Mouse (Mus musculus) limb, embryonic 13.5 days (tissue): ENCODE measurements at regions not wholly inside any gene's neighbourhood (a gene's known extent, or its start where the extent isn't known, plus 50 kb on each side); places are given as distances from the start of the nearest gene placed in this dataset.
A peak's percentile ranks its signal among the peaks of the same experiment; 100 is the strongest.

Experiments
- ATAC-seq: fragments of 200-750 bp; cut with Nextera tagmentation; 2 replicates; pipeline ENCODE4 v1.8.0; 2017; ENCODE audit warnings: low read depth, moderate number of reproducible peaks, moderate TSS enrichment; ENCODE audit not compliant: low FRiP score
- H3K27ac ChIP-seq: fragments of 300-500 bp; sonication (generic); 2 replicates; pipeline ENCODE4 v1.5.1; 2015; ENCODE audit warnings: inconsistent platforms, mild to moderate bottlenecking, moderate library complexity
- H3K27me3 ChIP-seq: fragments of 300-500 bp; sonication (generic); 2 replicates; pipeline ENCODE4 v1.6.1; 2015; ENCODE audit warnings: mild to moderate bottlenecking, inconsistent platforms
- H3K36me3 ChIP-seq: fragments of 300-500 bp; sonication (generic); 2 replicates; pipeline ENCODE4 v1.6.1; 2015; ENCODE audit warnings: inconsistent platforms, mild to moderate bottlenecking, moderate library complexity
- H3K4me1 ChIP-seq: fragments of 300-500 bp; sonication (generic); 2 replicates; pipeline ENCODE4 v1.6.1; 2015; ENCODE audit warnings: inconsistent platforms
- H3K4me2 ChIP-seq: fragments of 300-500 bp; sonication (generic); replicated peaks from 2 replicates; pipeline ENCODE4 v1.6.1; 2015; ENCODE audit warnings: inconsistent platforms, mild to moderate bottlenecking, moderate library complexity
- H3K4me3 ChIP-seq: fragments of 300-500 bp; sonication (generic); 2 replicates; pipeline ENCODE4 v1.5.1; 2015; ENCODE audit warnings: moderate library complexity, mild to moderate bottlenecking, inconsistent platforms
- H3K9ac ChIP-seq: fragments of 300-500 bp; sonication (generic); 2 replicates; pipeline ENCODE4 v1.6.1; 2015; ENCODE audit warnings: mild to moderate bottlenecking, inconsistent platforms
- H3K9me3 ChIP-seq: fragments of 300-500 bp; sonication (generic); 2 replicates; pipeline ENCODE4 v1.6.1; 2016; ENCODE audit warnings: inconsistent platforms
- WGBS: fragments of 180-500 bp; shearing (Covaris S2); methylation state at CpG from one replicate; pipeline ENCODE4 v1.1.7; 2015; 5-methylcytosine and 5-hydroxymethylcytosine counted together

- WGBS, result 12% methylated on average over 3 of the region's 3 CpGs
- no peak overlapping the region for H3K4me2 ChIP-seq
- H3K9ac ChIP-seq, result no peak overlapping the region
- H3K4me1 ChIP-seq, result peaks cover 6% of the 10 kb centered on the region
- H3K4me3 ChIP-seq, result no peak overlapping the region
- H3K36me3 ChIP-seq, result no peaks in the 10 kb centered on the region
- no peaks in the 10 kb centered on the region for H3K9me3 ChIP-seq
- no peak overlapping the region for H3K27ac ChIP-seq
- no peaks in the 10 kb centered on the region for H3K27me3 ChIP-seq
- ATAC-seq, result no peak
Measured at GRCm38 (mm10) chr10:38458975-38459374, 362.6 kb downstream of the Rfpl4b start.

DNA sequence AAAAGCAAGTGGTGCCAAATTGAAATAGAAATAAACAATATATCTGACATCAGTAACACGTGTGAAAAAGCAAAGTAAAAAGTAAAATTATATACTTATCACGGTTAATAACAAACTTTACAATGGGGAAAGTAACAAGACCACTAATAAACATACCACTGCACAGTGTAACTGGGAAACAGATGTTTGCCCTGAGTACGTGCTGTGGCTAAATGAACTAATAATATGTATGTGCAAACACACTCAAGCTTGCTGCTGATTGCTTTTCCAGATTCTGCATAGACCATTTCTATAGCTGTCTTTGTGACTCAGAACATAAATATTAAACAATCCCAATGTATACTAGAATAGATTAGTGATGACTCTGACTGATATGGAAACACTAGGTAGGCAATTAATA is 363.2 kb downstream of the Rfpl4b start:
- 21% methylated on average over 3 of the region's 3 CpGs for WGBS
- no peak overlapping the region for H3K27ac ChIP-seq
- ATAC-seq, result peak; percentile 61; the same call in 1 of the 2 replicates

GRCm38 (mm10) chr10:38456786-38457185 is 364.8 kb downstream of the Rfpl4b start:
- Histone ChIP-seq H3K9ac (no peak overlapping the region), H3K4me1 (peaks cover 6% of the 10 kb centered on the region), H3K9me3 (no peaks in the 10 kb centered on the region), H3K4me2 (no peak overlapping the region), H3K27me3 (no peaks in the 10 kb centered on the region), H3K4me3 (no peak overlapping the region), H3K36me3 (no peaks in the 10 kb centered on the region), H3K27ac (no peak overlapping the region)
- no peak for ATAC-seq

More for the DNA sequence above, 363.2 kb downstream of the Rfpl4b start:
- Histone ChIP-seq H3K4me2 (no peak overlapping the region), H3K9ac (no peak overlapping the region), H3K9me3 (no peaks in the 10 kb centered on the region), H3K4me1 (peaks cover 6% of the 10 kb centered on the region), H3K27me3 (no peaks in the 10 kb centered on the region), H3K4me3 (no peak overlapping the region), H3K36me3 (no peaks in the 10 kb centered on the region)

DNA sequence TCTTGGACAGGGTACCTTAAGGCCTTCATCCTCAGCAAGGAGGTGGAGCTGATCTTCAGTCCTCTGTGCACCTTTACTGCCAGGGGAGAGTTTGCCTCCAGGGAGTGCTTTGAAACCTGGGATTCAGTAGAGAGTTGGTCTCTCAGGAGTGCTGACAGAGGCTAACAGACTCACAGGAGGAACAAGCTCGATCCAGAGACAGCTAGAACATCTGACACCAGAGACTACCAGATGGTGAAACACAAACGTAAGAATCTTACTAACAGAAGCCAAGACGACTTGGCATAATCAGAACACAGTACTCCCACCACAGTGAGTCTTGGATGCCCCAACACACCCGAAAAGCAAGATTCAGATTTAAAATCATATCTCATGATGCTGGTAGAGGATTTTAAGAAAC is 372.3 kb downstream of the Rfpl4b start:
- no peak overlapping the region for H3K4me3 ChIP-seq
- no peak overlapping the region for H3K27ac ChIP-seq
- WGBS, result 76% methylated on average over 4 of the region's 4 CpGs
- H3K4me1 ChIP-seq, result 0 out of 2 replicates have a peak, but pooled peaks cover 3% of the 10 kb centered on the region
- H3K9ac ChIP-seq, result no peak overlapping the region
- no peak overlapping the region for H3K4me2 ChIP-seq
- H3K9me3 ChIP-seq, result no peaks in the 10 kb centered on the region
- H3K27me3 ChIP-seq, result no peaks in the 10 kb centered on the region
- no peaks in the 10 kb centered on the region for H3K36me3 ChIP-seq
- no peak for ATAC-seq

- peak; percentile 81; the same call in 1 of the 2 replicates for ATAC-seq
- Histone ChIP-seq H3K36me3 (no peaks in the 10 kb centered on the region), H3K4me2 (no peak overlapping the region), H3K4me3 (no peak overlapping the region), H3K27me3 (no peaks in the 10 kb centered on the region), H3K27ac (peak overlapping the region; percentile 67), H3K9me3 (no peaks in the 10 kb centered on the region), H3K9ac (no peak overlapping the region), H3K4me1 (0 out of 2 replicates have a peak, but pooled peaks cover 3% of the 10 kb centered on the region)
- WGBS, result 65% methylated on average over 1 of the region's 1 CpGs
Measured at GRCm38 (mm10) chr10:38447706-38448105, 373.9 kb downstream of the Rfpl4b start.

DNA sequence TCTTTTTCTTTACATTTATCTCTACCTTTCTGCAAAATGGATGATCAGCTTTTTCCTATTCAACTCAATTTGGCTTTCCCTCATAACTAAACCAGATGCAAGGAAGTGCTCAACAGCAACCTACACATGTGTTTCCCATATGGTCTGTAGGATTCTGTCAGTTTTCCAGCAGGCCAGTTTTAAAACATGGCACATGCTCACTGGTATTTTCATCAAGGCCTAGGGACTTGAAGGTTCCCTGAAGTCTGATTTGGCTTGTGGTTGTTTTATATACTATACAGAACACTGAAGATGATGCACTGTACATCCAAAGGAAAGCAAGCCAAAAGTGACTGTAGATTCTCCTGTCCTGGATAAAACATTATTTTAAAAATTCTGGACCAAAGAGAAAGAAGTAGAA is 374.3 kb downstream of the Rfpl4b start:
- Histone ChIP-seq H3K27ac (peak overlapping the region; percentile 67), H3K36me3 (no peaks in the 10 kb centered on the region)
- ATAC-seq, result peak; percentile 89

DNA sequence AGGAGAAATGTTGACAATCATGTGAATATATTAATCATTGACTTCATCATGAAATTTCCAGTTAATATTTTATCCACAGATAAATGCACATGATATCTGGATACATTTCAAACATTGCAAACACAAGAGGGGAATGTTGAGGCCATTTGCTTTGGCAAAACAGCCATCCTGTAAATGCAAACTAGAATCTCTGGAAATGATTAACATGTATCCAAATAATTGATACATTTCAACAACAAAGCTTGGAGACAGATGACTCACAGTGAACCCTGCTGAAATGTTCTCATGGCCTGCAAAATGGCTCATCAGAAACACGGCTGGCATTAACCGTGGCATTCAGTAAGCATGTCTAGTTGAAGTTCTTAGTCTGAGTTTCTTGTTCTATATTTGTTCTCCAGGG is 382.3 kb downstream of the Rfpl4b start:
- H3K4me1 ChIP-seq, result no peaks in the 10 kb centered on the region
- H3K9ac ChIP-seq, result no peak overlapping the region
- no peaks in the 10 kb centered on the region for H3K9me3 ChIP-seq
- ATAC-seq, result no peak
- no peaks in the 10 kb centered on the region for H3K27me3 ChIP-seq
- no peak overlapping the region for H3K27ac ChIP-seq
- no peak overlapping the region for H3K4me2 ChIP-seq
- no peaks in the 10 kb centered on the region for H3K36me3 ChIP-seq
- no peak overlapping the region for H3K4me3 ChIP-seq
- 88% methylated on average over 2 of the region's 2 CpGs for WGBS

More for the DNA sequence above, 374.3 kb downstream of the Rfpl4b start:
- H3K4me2 ChIP-seq, result no peak overlapping the region
- H3K27me3 ChIP-seq, result no peaks in the 10 kb centered on the region
- H3K4me1 ChIP-seq, result 0 out of 2 replicates have a peak, but pooled peaks cover 3% of the 10 kb centered on the region
- H3K4me3 ChIP-seq, result no peak overlapping the region
- H3K9me3 ChIP-seq, result no peaks in the 10 kb centered on the region
- no peak overlapping the region for H3K9ac ChIP-seq

- Histone ChIP-seq H3K36me3 (no peaks in the 10 kb centered on the region), H3K4me1 (no peaks in the 10 kb centered on the region), H3K27ac (no peak overlapping the region), H3K4me2 (no peak overlapping the region), H3K9ac (no peak overlapping the region), H3K9me3 (no peaks in the 10 kb centered on the region), H3K4me3 (no peak overlapping the region), H3K27me3 (no peaks in the 10 kb centered on the region)
- ATAC-seq, result no peak
- 76% methylated on average over 3 of the region's 3 CpGs for WGBS
Measured at GRCm38 (mm10) chr10:38436907-38437306, 384.7 kb downstream of the Rfpl4b start.

DNA sequence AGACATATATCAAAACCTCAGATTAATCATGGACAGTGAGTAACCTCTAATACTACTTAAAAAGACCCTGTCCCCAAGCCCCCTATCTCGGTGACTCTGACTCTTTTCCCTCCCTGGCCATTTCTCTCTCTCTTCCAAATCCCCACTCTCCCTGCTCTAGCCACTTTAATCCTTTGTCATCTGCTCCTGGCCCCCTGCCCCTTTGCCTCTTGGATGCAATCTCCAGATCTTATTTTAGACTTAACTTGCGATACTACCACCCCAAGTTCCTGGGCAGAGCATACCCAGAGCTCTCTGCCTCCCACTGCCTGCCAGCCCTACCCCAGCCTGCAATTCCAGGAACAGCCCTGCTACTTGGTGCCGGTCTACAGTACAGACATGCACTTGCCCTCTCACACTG is 400.0 kb downstream of the Rfpl4b start:
- Histone ChIP-seq H3K36me3 (no peaks in the 10 kb centered on the region), H3K4me2 (no peak overlapping the region), H3K9ac (no peak overlapping the region), H3K4me1 (no peaks in the 10 kb centered on the region), H3K27me3 (no peaks in the 10 kb centered on the region), H3K9me3 (no peaks in the 10 kb centered on the region), H3K4me3 (no peak overlapping the region), H3K27ac (no peak overlapping the region)
- no peak for ATAC-seq
- WGBS, result 84% methylated on average over 3 of the region's 3 CpGs

- no peak overlapping the region for H3K9ac ChIP-seq
- H3K27ac ChIP-seq, result no peak overlapping the region
- H3K4me2 ChIP-seq, result no peak overlapping the region
- no peak overlapping the region for H3K4me3 ChIP-seq
- H3K4me1 ChIP-seq, result no peaks in the 10 kb centered on the region
- H3K36me3 ChIP-seq, result no peaks in the 10 kb centered on the region
- H3K27me3 ChIP-seq, result no peaks in the 10 kb centered on the region
- ATAC-seq, result no peak
- H3K9me3 ChIP-seq, result no peaks in the 10 kb centered on the region
Measured at GRCm38 (mm10) chr10:38419771-38420170, 401.8 kb downstream of the Rfpl4b start.

DNA sequence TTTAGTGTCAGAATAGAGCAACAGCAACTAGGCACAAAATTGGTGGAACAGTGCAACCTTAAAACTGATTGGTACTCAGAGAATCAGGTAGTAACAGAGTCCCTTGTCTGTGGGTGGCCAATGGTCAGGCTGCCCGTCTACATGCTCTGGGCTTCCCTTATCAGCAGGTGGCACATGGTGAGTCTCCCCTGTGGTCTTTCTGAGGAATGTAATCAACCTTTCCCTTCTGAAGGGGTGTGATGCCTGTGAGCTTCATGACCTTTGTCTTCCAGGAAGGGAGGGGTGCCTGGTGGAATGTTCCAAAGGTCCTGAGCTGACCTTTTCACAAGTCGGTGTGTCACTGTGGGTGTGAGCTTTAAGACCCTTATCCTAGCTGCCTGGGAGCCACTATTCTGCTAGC is 438.4 kb downstream of the Rfpl4b start:
- no peaks in the 10 kb centered on the region for H3K27me3 ChIP-seq
- ATAC-seq, result no peak
- H3K4me2 ChIP-seq, result no peak overlapping the region
- H3K4me3 ChIP-seq, result no peak overlapping the region
- no peak overlapping the region for H3K27ac ChIP-seq
- H3K36me3 ChIP-seq, result no peaks in the 10 kb centered on the region
- H3K4me1 ChIP-seq, result no peaks in the 10 kb centered on the region
- H3K9me3 ChIP-seq, result no peaks in the 10 kb centered on the region
- WGBS, result 56% methylated on average over 2 of the region's 2 CpGs
- no peak overlapping the region for H3K9ac ChIP-seq

DNA sequence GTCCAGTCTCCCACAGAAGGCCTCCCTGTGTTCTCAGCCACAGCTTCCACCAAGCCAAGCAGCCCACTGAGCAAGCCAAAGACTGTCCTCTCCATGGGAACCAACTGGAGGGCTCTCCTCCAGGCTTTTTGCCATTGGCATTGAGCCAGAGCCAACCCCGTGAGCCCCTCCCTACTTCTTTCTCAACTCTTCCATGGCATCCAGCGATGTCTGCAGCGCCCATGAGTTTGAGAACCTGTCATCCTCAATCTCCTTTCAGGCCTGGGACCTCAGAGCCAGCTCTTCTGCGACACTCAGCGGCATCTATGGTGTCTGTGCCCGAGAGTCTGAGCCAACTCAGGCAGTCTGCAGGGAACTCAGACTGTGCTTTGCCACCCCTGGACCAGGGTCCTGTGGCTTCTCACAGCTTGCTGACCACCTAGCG is 439.7 kb downstream of the Rfpl4b start:
- no peak overlapping the region for H3K4me3 ChIP-seq
- WGBS, result 90% methylated on average over 7 of the region's 7 CpGs
- H3K4me1 ChIP-seq, result no peaks in the 10 kb centered on the region
- H3K36me3 ChIP-seq, result no peaks in the 10 kb centered on the region
- no peak overlapping the region for H3K27ac ChIP-seq
- H3K4me2 ChIP-seq, result no peak overlapping the region
- no peak for ATAC-seq
- H3K9me3 ChIP-seq, result no peaks in the 10 kb centered on the region
- H3K9ac ChIP-seq, result no peak overlapping the region
- H3K27me3 ChIP-seq, result no peaks in the 10 kb centered on the region

DNA sequence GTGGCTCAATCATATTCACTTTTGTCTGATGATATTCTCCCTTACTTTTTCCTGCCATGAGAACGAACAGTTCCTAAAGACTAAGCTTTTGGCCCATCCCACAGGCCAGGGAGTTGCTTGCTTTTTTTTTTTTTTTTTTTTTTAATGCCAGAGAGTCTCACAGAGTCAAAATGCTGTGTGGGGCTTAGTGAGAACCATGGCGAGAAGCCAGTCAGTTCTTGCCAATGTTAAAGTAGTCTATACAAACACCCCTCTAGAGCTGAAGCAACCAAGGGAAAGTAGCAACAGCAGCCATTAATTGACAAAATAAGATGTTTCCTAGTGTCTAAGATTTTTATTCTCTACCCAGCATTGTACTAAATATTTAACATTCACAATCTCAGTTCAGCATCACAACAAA is 441.2 kb downstream of the Rfpl4b start:
- WGBS, result 84% methylated on average over 2 of the region's 2 CpGs
- no peak overlapping the region for H3K4me2 ChIP-seq
- H3K4me1 ChIP-seq, result no peaks in the 10 kb centered on the region
- H3K36me3 ChIP-seq, result no peaks in the 10 kb centered on the region
- no peaks in the 10 kb centered on the region for H3K27me3 ChIP-seq
- H3K9me3 ChIP-seq, result no peaks in the 10 kb centered on the region
- no peak for ATAC-seq
- no peak overlapping the region for H3K27ac ChIP-seq
- no peak overlapping the region for H3K4me3 ChIP-seq
- no peak overlapping the region for H3K9ac ChIP-seq
